Mouse (Mus musculus) heart, adult 2 months (tissue): Measurements from ENCODE around the gene Tas2r118.

Experiments used
- CTCF ChIP-seq: fragments of 200-600 bp; IDR thresholded peaks from 2 replicates; pipeline ENCODE4 v1.8.1; 2022; ENCODE audit warnings: antibody characterized with exemption, mild to moderate bottlenecking, moderate library complexity
- EP300 ChIP-seq: fragments of 200-500 bp; IDR thresholded peaks from 2 replicates; pipeline ENCODE4 v1.6.1; 2011; ENCODE audit warnings: low read depth, low read length, control low read depth; ENCODE audit not compliant: insufficient read depth

DNA sequence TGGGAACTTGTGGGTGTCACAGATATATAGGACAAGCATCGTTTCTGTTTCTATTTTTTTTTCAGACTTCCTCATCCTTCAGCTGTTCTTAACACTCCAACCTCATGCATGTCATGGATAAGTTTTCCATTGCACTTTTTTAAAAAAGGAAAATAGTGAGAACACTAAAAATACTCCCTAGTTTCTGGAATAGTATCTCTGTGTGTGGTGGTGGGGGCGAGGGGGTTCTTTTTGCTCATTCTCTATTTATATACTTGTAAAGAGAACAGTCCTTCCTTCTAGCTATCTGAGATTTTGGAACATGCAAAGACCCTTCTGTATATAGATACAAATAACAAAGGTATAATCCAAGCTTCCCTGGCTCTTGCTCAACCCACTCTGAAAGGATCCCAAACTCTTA, 2.9 kb downstream of the Tas2r118 start:
- no peak for TF ChIP-seq CTCF
- no peak for TF ChIP-seq EP300
